Comparison of ENCODE assay signal across 31 mouse cellular contexts in the genomic region with DNA sequence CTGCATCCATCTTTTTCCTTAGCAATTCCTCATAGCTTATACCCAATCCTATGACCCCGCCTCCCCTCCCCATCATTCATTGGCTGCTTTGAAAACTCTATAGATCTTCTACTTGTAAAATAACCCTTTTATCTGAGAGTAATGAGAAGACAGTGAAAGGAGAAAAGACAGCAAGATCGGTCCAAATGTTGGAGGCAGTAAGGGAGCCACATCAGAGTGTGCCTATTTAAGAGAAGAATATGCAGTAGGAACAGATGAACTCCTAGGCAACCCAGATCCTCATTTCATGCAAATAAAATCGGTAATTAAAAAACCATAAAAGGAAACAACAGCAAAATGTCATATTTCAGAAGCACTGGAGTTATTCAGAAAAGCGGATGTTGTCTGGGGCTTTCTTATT. TPM values are rescaled to one million over a fixed set of nuclear protein-coding genes. Genes with fewer than 3 reads are reported as not detected.
DNase-seq lines count a peak whose midpoint lies in the region; ATAC-seq and TF ChIP-seq lines count a peak whose summit lies in the region.
"Had no signal": no experiment of that assay in that cellular context is flagged by ENCODE, and none has a peak within 500 bp of the region (broad histone marks: within the 10 kb centered on the region; RNA-seq: fewer than 3 reads in every experiment).

No protein-coding gene starts in this region.

- no peak overlapping the region for H3K27ac ChIP-seq in forebrain, embryonic 15.5 days (replicated peaks)
- H3K27ac ChIP-seq in forebrain, embryonic 13.5 days = no peak overlapping the region
- H3K27ac ChIP-seq in layer of hippocampus, adult 2 months = peak overlapping the region; percentile 88
- H3K27ac ChIP-seq: embryonic facial prominence, embryonic 12.5 days; embryonic facial prominence, embryonic 15.5 days; heart, adult 2 months; heart, embryonic 10.5 days; heart, embryonic 13.5 days; hindbrain, embryonic 14.5 days; hindbrain, postnatal 0 days had no signal

- DNase-seq in frontal cortex, postnatal 10 days (ENCODE audit: low spot score in 2 of 2) = no peak
- DNase-seq in layer of hippocampus, adult 2 months (ENCODE audit: low spot score in 2 of 2) = peak; percentile 18 to 59
- DNase-seq in layer of hippocampus, adult 9-10 months (ENCODE audit: low spot score) = no peak
- no peak for DNase-seq in right cerebral cortex, adult 18-20 months
- DNase-seq: adrenal gland, adult 8-10 months; adrenal gland, postnatal 25 days; cerebellum, adult 11 months; cerebellum, adult 2 months; cerebellum, adult 9-11 months; cerebellum, postnatal 25 days; gastrocnemius, postnatal 10 days; gastrocnemius, postnatal 36 days; heart, adult 2 months; heart, postnatal 14 days; heart, postnatal 4 days had no signal

- 0 out of 2 replicates have a peak, but pooled peaks have one; percentile 58 for ATAC-seq in forebrain, embryonic 15.5 days (replicated peaks)
- no peak; the same call in 1 of the 2 replicates for ATAC-seq in forebrain, embryonic 13.5 days
- ATAC-seq in frontal cortex, adult (ENCODE audit: low TSS enrichment) = peak; percentile 65; the same call in 1 of the 2 replicates
- ATAC-seq: activated CD4-positive, CD25-positive, alpha-beta regulatory T cell, adult 4 months; forebrain, embryonic 14.5 days; hindbrain, postnatal 0 days; inflammation-experienced regulatory T-cells, adult 6 months had no signal

- WGBS in forebrain, embryonic 15.5 days = 83% methylated on average over 4 of the region's 4 CpGs
- 83% methylated on average over 4 of the region's 4 CpGs for WGBS in forebrain, embryonic 13.5 days

- H3K4me1 ChIP-seq in forebrain, embryonic 15.5 days = peaks cover under 1% of the 10 kb centered on the region
- peaks cover under 1% of the 10 kb centered on the region; the same call in 1 of the 2 replicates for H3K4me1 ChIP-seq in forebrain, embryonic 13.5 days
- H3K4me1 ChIP-seq: heart, embryonic 10.5 days had no signal

- no peaks in the 10 kb centered on the region for H3K36me3 ChIP-seq in forebrain, embryonic 15.5 days
- no peaks in the 10 kb centered on the region for H3K36me3 ChIP-seq in forebrain, embryonic 13.5 days (ENCODE audit: poor library complexity, severe bottlenecking)
- H3K36me3 ChIP-seq: embryonic facial prominence, embryonic 12.5 days; embryonic facial prominence, embryonic 15.5 days; heart, embryonic 10.5 days; heart, embryonic 13.5 days had no signal

- TF ChIP-seq CTCF in layer of hippocampus, adult 2 months (conservative IDR thresholded peaks at IDR 0.05) = no peak

- H3K9me3 ChIP-seq in forebrain, embryonic 15.5 days = no peaks in the 10 kb centered on the region
- H3K9me3 ChIP-seq in forebrain, embryonic 13.5 days (replicated peaks) = no peaks in the 10 kb centered on the region
- H3K9me3 ChIP-seq: embryonic facial prominence, embryonic 12.5 days; embryonic facial prominence, embryonic 15.5 days; heart, embryonic 10.5 days; heart, embryonic 13.5 days had no signal

- H3K27me3 ChIP-seq in forebrain, embryonic 15.5 days = no peaks in the 10 kb centered on the region
- H3K27me3 ChIP-seq in forebrain, embryonic 13.5 days = no peaks in the 10 kb centered on the region
- H3K27me3 ChIP-seq: embryonic facial prominence, embryonic 12.5 days; embryonic facial prominence, embryonic 15.5 days; heart, embryonic 13.5 days had no signal

- no peak overlapping the region for H3K4me3 ChIP-seq in forebrain, embryonic 15.5 days
- H3K4me3 ChIP-seq in forebrain, embryonic 13.5 days = no peak overlapping the region
- no peak overlapping the region for H3K4me3 ChIP-seq in layer of hippocampus, adult 2 months
- H3K4me3 ChIP-seq: embryonic facial prominence, embryonic 12.5 days; embryonic facial prominence, embryonic 15.5 days; heart, adult 2 months; heart, embryonic 10.5 days; heart, embryonic 13.5 days had no signal

- no peak overlapping the region for H3K9ac ChIP-seq in forebrain, embryonic 15.5 days (replicated peaks)
- no peak overlapping the region for H3K9ac ChIP-seq in forebrain, embryonic 13.5 days
- H3K9ac ChIP-seq: embryonic facial prominence, embryonic 12.5 days; embryonic facial prominence, embryonic 15.5 days; heart, embryonic 13.5 days; hindbrain, embryonic 14.5 days had no signal

- H3K4me2 ChIP-seq in forebrain, embryonic 15.5 days (replicated peaks) = no peak overlapping the region
- H3K4me2 ChIP-seq in forebrain, embryonic 13.5 days = no peak overlapping the region
- H3K4me2 ChIP-seq: embryonic facial prominence, embryonic 12.5 days; embryonic facial prominence, embryonic 15.5 days; heart, embryonic 13.5 days; hindbrain, embryonic 14.5 days had no signal

RNA-seq across cellular contexts. Expression of a gene that starts 35.8 kb away (rescaled TPM):
- 0.05 and 0.25 TPM in 2 replicates for polyA plus RNA-seq in forebrain, embryonic 15.5 days (2015; fragmentation: Nextera tagmentation; extraction: Ambion mirVana)
- polyA plus RNA-seq in forebrain, embryonic 13.5 days (2015; fragmentation: Nextera tagmentation; extraction: Ambion mirVana) = not detected in 2 replicates
- total RNA-seq in layer of hippocampus, adult 2 months (2021) = not detected
- total RNA-seq: common myeloid progenitor, adult 5-6 weeks; gastrocnemius, adult 18-20 months; gastrocnemius, postnatal 10 days; gastrocnemius, postnatal 36 days; granulocyte monocyte progenitor cell, adult 5-6 weeks; heart, postnatal 14 days; heart, postnatal 4 days had no signal
- polyA plus RNA-seq: forebrain, embryonic 14.5 days; heart, adult 2 months; heart, embryonic 10.5 days; heart, embryonic 16.5 days had no signal

Comparison
In these comparisons a context has a peak if more than half of its experiments do, and no peak if none do; other contexts are left out.
1. DNase-seq: peak in layer of hippocampus, adult 2 months (2 of 2); none in frontal cortex, postnatal 10 days (0 of 2), layer of hippocampus, adult 9-10 months (single experiment) and right cerebral cortex, adult 18-20 months (single experiment).